7 mouse cellular contexts compared by ENCODE assay signal in the genomic region with DNA sequence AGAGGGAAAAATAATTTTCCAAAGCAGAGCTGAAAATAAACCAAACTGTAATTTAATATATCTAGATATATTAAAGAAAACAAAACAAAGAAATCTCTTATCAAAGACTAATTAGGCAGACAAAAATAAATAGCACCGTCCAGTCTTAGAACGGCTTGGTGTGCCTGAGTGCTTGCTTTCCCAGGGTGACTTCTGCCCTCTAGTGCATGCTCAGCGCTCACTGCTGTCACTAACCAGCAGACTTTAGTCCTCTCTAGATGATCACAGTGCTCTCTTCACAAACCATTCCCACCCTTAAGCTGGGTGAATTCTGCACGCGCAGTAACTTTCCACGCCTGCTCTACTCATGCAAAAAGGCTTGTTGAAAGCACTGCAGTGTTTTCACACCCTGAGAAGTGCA. TPM values are rescaled to one million over a fixed set of nuclear protein-coding genes. Genes with fewer than 3 reads are reported as not detected.
A peak's percentile ranks its signal among the peaks of the same experiment; 100 is the strongest.
DNase-seq lines count a peak whose midpoint lies in the region; ATAC-seq and TF ChIP-seq lines count a peak whose summit lies in the region.

No protein-coding gene starts in this region.

- no peak for ATAC-seq in kidney, embryonic 16.5 days (ENCODE audit: low FRiP score, low TSS enrichment)
- peak; percentile 52; the same call in 1 of the 2 replicates for ATAC-seq in kidney, embryonic 15.5 days (replicated peaks; ENCODE audit: low FRiP score)

- peak; percentile 37 for DNase-seq in kidney, adult 11 months
- DNase-seq in adrenal gland, postnatal 14 days, result peak; percentile 59
- no peak for DNase-seq in frontal cortex, postnatal 36 days (ENCODE audit: low spot score in 2 of 2)
- DNase-seq in right cerebral cortex, adult 18-20 months, result no peak

- no peaks in the 10 kb centered on the region for H3K9me3 ChIP-seq in kidney, embryonic 16.5 days (ENCODE audit: low read length)
- no peaks in the 10 kb centered on the region for H3K9me3 ChIP-seq in E14TG2a.4 (ENCODE audit: low read length)
- no peaks in the 10 kb centered on the region for H3K9me3 ChIP-seq in kidney, embryonic 15.5 days (replicated peaks)

- no peaks in the 10 kb centered on the region for H3K27me3 ChIP-seq in kidney, embryonic 16.5 days (ENCODE audit: insufficient read depth, low read length)
- H3K27me3 ChIP-seq in E14TG2a.4 (ENCODE audit: insufficient read depth, low read length), result no peaks in the 10 kb centered on the region
- no peaks in the 10 kb centered on the region for H3K27me3 ChIP-seq in kidney, embryonic 15.5 days

- no peak overlapping the region for H3K4me3 ChIP-seq in kidney, embryonic 16.5 days (ENCODE audit: low read length)
- no peak overlapping the region for H3K4me3 ChIP-seq in E14TG2a.4 (replicated peaks; ENCODE audit: low read length)
- no peak overlapping the region for H3K4me3 ChIP-seq in kidney, embryonic 15.5 days (replicated peaks)

- peaks cover 51% of the 10 kb centered on the region for H3K36me3 ChIP-seq in kidney, embryonic 16.5 days (ENCODE audit: insufficient read depth, low read length)
- H3K36me3 ChIP-seq in E14TG2a.4 (ENCODE audit: insufficient read depth, low read length), result peaks cover 91% of the 10 kb centered on the region
- H3K36me3 ChIP-seq in kidney, embryonic 15.5 days, result peaks cover 84% of the 10 kb centered on the region

- no peak overlapping the region for H3K4me2 ChIP-seq in kidney, embryonic 16.5 days (replicated peaks; ENCODE audit: low read depth, low read length)
- no peak overlapping the region for H3K4me2 ChIP-seq in kidney, embryonic 15.5 days

- TF ChIP-seq CTCF in E14TG2a.4 (conservative IDR thresholded peaks at IDR 0.05; ENCODE audit: low read length), result peak; percentile 11; the same call in 1 of the 2 replicates

- 66% methylated on average over 6 of the region's 6 CpGs for WGBS in kidney, embryonic 16.5 days
- WGBS in kidney, embryonic 15.5 days, result 60% methylated on average over 6 of the region's 6 CpGs

- no peak overlapping the region for H3K9ac ChIP-seq in kidney, embryonic 16.5 days (replicated peaks; ENCODE audit: low read length)
- H3K9ac ChIP-seq in kidney, embryonic 15.5 days, result no peak overlapping the region

- H3K4me1 ChIP-seq in kidney, embryonic 16.5 days (ENCODE audit: insufficient read depth, low read length), result no peaks in the 10 kb centered on the region; the same call in 1 of the 2 replicates
- peaks cover 24% of the 10 kb centered on the region for H3K4me1 ChIP-seq in E14TG2a.4 (replicated peaks; ENCODE audit: low read depth, low read length)
- no peaks in the 10 kb centered on the region for H3K4me1 ChIP-seq in kidney, embryonic 15.5 days

- no peak overlapping the region for H3K27ac ChIP-seq in kidney, embryonic 16.5 days (ENCODE audit: low read length)
- H3K27ac ChIP-seq in kidney, embryonic 15.5 days, result no peak overlapping the region

RNA-seq across cellular contexts. Expression of a gene that starts 28.9 kb away (rescaled TPM):
- polyA plus RNA-seq in kidney, embryonic 16.5 days (2015; fragmentation: Nextera tagmentation; extraction: Ambion mirVana), result 220 and 232 TPM in 2 replicates
- 82.4 and 83.1 TPM in 2 replicates for total RNA-seq in adrenal gland, postnatal 14 days (2021)
- 226 and 233 TPM in 2 replicates for polyA plus RNA-seq in kidney, embryonic 15.5 days (2015; fragmentation: Nextera tagmentation; extraction: Ambion mirVana)

RNA-seq across cellular contexts. Expression of a gene that starts 51.3 kb away (rescaled TPM):
- 10.6 and 13.7 TPM in 2 replicates for polyA plus RNA-seq in kidney, embryonic 16.5 days (2015; fragmentation: Nextera tagmentation; extraction: Ambion mirVana)
- 5.8 and 6.5 TPM in 2 replicates for total RNA-seq in adrenal gland, postnatal 14 days (2021)
- polyA plus RNA-seq in kidney, embryonic 15.5 days (2015; fragmentation: Nextera tagmentation; extraction: Ambion mirVana), result 13.0 and 13.4 TPM in 2 replicates

Comparison
In these comparisons a context has a peak if more than half of its experiments do, and no peak if none do; other contexts are left out.
1. DNase-seq: peak in kidney, adult 11 months (single experiment) and adrenal gland, postnatal 14 days (single experiment); none in frontal cortex, postnatal 36 days (0 of 2) and right cerebral cortex, adult 18-20 months (single experiment).